Mouse (Mus musculus) liver, embryonic 14.5 days (tissue): ENCODE results near the gene Wnt7a.

Experiments
- CTCF ChIP-seq: IDR thresholded peaks from 2 replicates; pipeline ENCODE4 v1.5.1; 2016; ENCODE audit warnings: antibody characterized with exemption, low read depth, control low read depth
- EP300 ChIP-seq: IDR thresholded peaks from 2 replicates; pipeline ENCODE4 v1.6.1; 2016; ENCODE audit warnings: antibody characterized with exemption, low read depth

DNA sequence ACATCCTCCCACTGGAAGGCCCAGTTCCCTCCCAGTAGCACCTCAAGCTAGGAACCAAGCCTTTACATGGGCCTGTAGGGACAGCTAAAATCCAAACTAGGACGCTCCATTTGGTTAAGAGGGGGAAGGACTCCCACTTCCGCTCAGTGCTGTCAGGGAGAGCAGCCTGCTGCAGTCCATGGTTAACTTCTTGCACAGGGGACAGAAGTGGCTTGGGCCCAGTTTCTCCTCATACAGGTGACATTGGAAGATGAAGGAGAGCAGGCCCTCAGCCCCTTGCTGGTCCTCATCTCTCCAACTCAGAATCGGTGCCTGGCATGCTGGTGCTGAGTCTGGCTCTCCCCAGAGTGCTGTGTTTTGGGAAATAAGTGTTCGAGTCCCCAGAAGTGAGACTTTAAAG lies 5.0 kb upstream of the Wnt7a start:
- no peak for TF ChIP-seq CTCF
- TF ChIP-seq EP300, result no peak
